Mouse (Mus musculus) MEL (cell line): ENCODE results near the gene Klf15. TPM values are rescaled to one million over a fixed set of nuclear protein-coding genes. Genes with fewer than 3 reads are reported as not detected.

Experiments
- DNase-seq: peaks from one replicate; pipeline ENCODE4 v3.0.0; 2011; ENCODE audit warnings: low read depth, low spot score
- H3K27ac ChIP-seq: 2 replicates; pipeline ENCODE4 v1.5.1; 2012; ENCODE audit warnings: low read depth, mild to moderate bottlenecking, control low read depth, low read length, moderate library complexity; ENCODE audit not compliant: control insufficient read depth
- H3K27me3 ChIP-seq, 2 experiments: fragments of 150-350 bp in 1 of 2; sonication (generic) in 1 of 2; 2 replicates each; pipeline ENCODE4 v1.6.1; 2012; ENCODE audit warnings: low read length in 2 of 2, mild to moderate bottlenecking in 2 of 2, improper control_type of control experiment in 1 of 2, moderate library complexity in 1 of 2; ENCODE audit not compliant: insufficient read depth in 2 of 2, control insufficient read depth in 1 of 2
- H3K36me3 ChIP-seq, 2 experiments: 2 replicates each; pipeline ENCODE4 v1.6.1; 2012 to 2014; ENCODE audit warnings: low read length in 2 of 2, improper control_type of control experiment in 1 of 2, inconsistent platforms in 1 of 2, mild to moderate bottlenecking in 1 of 2; ENCODE audit not compliant: insufficient read depth in 2 of 2, control insufficient read depth in 1 of 2
- H3K4me1 ChIP-seq, 2 experiments: fragments of 150-350 bp in 1 of 2; sonication (generic) in 1 of 2; 2 replicates each; pipeline ENCODE4 v1.6.1; 2012; ENCODE audit warnings: low read length in 2 of 2, improper control_type of control experiment in 1 of 2, mild to moderate bottlenecking in 1 of 2; ENCODE audit not compliant: insufficient read depth in 2 of 2, control insufficient read depth in 1 of 2
- H3K4me3 ChIP-seq, 2 experiments: fragments of 150-350 bp in 1 of 2; sonication (generic) in 1 of 2; 2 replicates each; pipeline ENCODE4 v1.5.1; 2012; ENCODE audit warnings: low read depth in 2 of 2, low read length in 2 of 2, mild to moderate bottlenecking in 2 of 2, moderate library complexity in 2 of 2, control low read depth in 1 of 2, improper control_type of control experiment in 1 of 2; ENCODE audit not compliant: control insufficient read depth in 1 of 2, insufficient read depth in 1 of 2
- H3K79me2 ChIP-seq: 2 replicates; pipeline ENCODE4 v1.6.1; 2012; ENCODE audit warnings: mild to moderate bottlenecking, low read length, moderate library complexity; ENCODE audit not compliant: control insufficient read depth, poor library complexity, insufficient read depth
- H3K9ac ChIP-seq: 2 replicates; pipeline ENCODE4 v1.6.1; 2012; ENCODE audit warnings: low read depth, mild to moderate bottlenecking, control low read depth, low read length, moderate library complexity; ENCODE audit not compliant: control insufficient read depth, poor library complexity, severe bottlenecking
- H3K9me3 ChIP-seq: fragments of 150-350 bp; sonication (generic); replicated peaks from 2 replicates; pipeline ENCODE4 v1.6.1; 2012; ENCODE audit warnings: mild to moderate bottlenecking, low read length, improper control_type of control experiment, moderate library complexity; ENCODE audit not compliant: insufficient read depth
- BHLHE40 ChIP-seq: IDR thresholded peaks from 2 replicates; pipeline ENCODE4 v1.6.1; 2012; ENCODE audit warnings: low read depth, mild to moderate bottlenecking, inconsistent platforms, low read length, improper control_type of control experiment, borderline replicate concordance
- CHD1 ChIP-seq: IDR thresholded peaks from 2 replicates; pipeline ENCODE4 v1.6.1; 2012; ENCODE audit warnings: low read depth, mild to moderate bottlenecking, inconsistent platforms, low read length, improper control_type of control experiment
- ELF1 ChIP-seq: IDR thresholded peaks from 2 replicates; pipeline ENCODE4 v1.6.1; 2014; ENCODE audit warnings: low read depth, mild to moderate bottlenecking, inconsistent platforms, low read length, improper control_type of control experiment, moderate library complexity
- EP300 ChIP-seq, 2 experiments: IDR thresholded peaks; 2 replicates each; pipeline ENCODE4 v1.6.1; 2011; ENCODE audit warnings: improper control_type of control experiment in 2 of 2, low read length in 2 of 2, low read depth in 1 of 2, mild to moderate bottlenecking in 1 of 2
- ETS1 ChIP-seq: IDR thresholded peaks from 2 replicates; pipeline ENCODE4 v1.6.1; 2012; ENCODE audit warnings: low read depth, mild to moderate bottlenecking, inconsistent platforms, low read length, improper control_type of control experiment, moderate library complexity
- GABPA ChIP-seq: IDR thresholded peaks from 2 replicates; pipeline ENCODE4 v1.6.1; 2012; ENCODE audit warnings: low read depth, mild to moderate bottlenecking, inconsistent platforms, low read length, improper control_type of control experiment, moderate library complexity
- HCFC1 ChIP-seq: IDR thresholded peaks from 2 replicates; pipeline ENCODE4 v1.6.1; 2012; ENCODE audit warnings: low read depth, mild to moderate bottlenecking, inconsistent platforms, low read length, improper control_type of control experiment, moderate library complexity
- JUND ChIP-seq: IDR thresholded peaks from 2 replicates; pipeline ENCODE4 v1.6.1; 2011; ENCODE audit warnings: low read depth, mild to moderate bottlenecking, improper control_type of control experiment, low read length
- KAT2A ChIP-seq: conservative IDR thresholded peaks from 2 replicates; pipeline ENCODE4 v1.6.1; 2012; ENCODE audit warnings: low read depth, low read length, improper control_type of control experiment, inconsistent platforms
- MAFK ChIP-seq: IDR thresholded peaks from 2 replicates; pipeline ENCODE4 v1.6.1; 2011; ENCODE audit warnings: low read depth, mild to moderate bottlenecking, low read length, improper control_type of control experiment, borderline replicate concordance
- MAZ ChIP-seq: IDR thresholded peaks from 2 replicates; pipeline ENCODE4 v1.6.1; 2012; ENCODE audit warnings: low read depth, mild to moderate bottlenecking, inconsistent platforms, low read length, improper control_type of control experiment
- MEF2A ChIP-seq: IDR thresholded peaks from 2 replicates; pipeline ENCODE4 v1.6.1; 2014; ENCODE audit warnings: low read depth, mild to moderate bottlenecking, inconsistent platforms, low read length, improper control_type of control experiment; ENCODE audit not compliant: poor library complexity, insufficient replicate concordance, severe bottlenecking; ENCODE audit errors: extremely low read depth
- MXI1 ChIP-seq: IDR thresholded peaks from 2 replicates; pipeline ENCODE4 v1.6.1; 2011; ENCODE audit warnings: mild to moderate bottlenecking, low read depth, low read length, improper control_type of control experiment
- MYB ChIP-seq: IDR thresholded peaks from 2 replicates; pipeline ENCODE4 v1.6.1; 2011; ENCODE audit warnings: mild to moderate bottlenecking, low read depth, low read length, improper control_type of control experiment
- MYC ChIP-seq: IDR thresholded peaks from 2 replicates; pipeline ENCODE4 v1.6.1; 2011; ENCODE audit warnings: low read depth, mild to moderate bottlenecking, low read length, improper control_type of control experiment, moderate library complexity
- NRF1 ChIP-seq: IDR thresholded peaks from 2 replicates; pipeline ENCODE4 v1.6.1; 2014; ENCODE audit warnings: low read depth, mild to moderate bottlenecking, inconsistent platforms, low read length, improper control_type of control experiment, moderate library complexity; ENCODE audit not compliant: poor library complexity, insufficient read depth, severe bottlenecking
- POLR2A ChIP-seq, 2 experiments: IDR thresholded peaks; 2 replicates each; pipeline ENCODE4 v1.6.1; 2011 to 2012; ENCODE audit warnings: low read length in 2 of 2, mild to moderate bottlenecking in 2 of 2, control low read depth in 1 of 2, improper control_type of control experiment in 1 of 2, low read depth in 1 of 2, moderate library complexity in 1 of 2; ENCODE audit not compliant: control insufficient read depth in 1 of 2, insufficient read depth in 1 of 2, poor library complexity in 1 of 2
- POLR2AphosphoS5 ChIP-seq: IDR thresholded peaks from 2 replicates; pipeline ENCODE4 v1.6.1; 2012; ENCODE audit warnings: low read depth, borderline replicate concordance, mild to moderate bottlenecking, inconsistent platforms, low read length, moderate library complexity, mixed read lengths
- RCOR1 ChIP-seq: IDR thresholded peaks from 2 replicates; pipeline ENCODE4 v1.6.1; 2012; ENCODE audit warnings: low read depth, mild to moderate bottlenecking, inconsistent platforms, low read length, improper control_type of control experiment
- TAL1 ChIP-seq: IDR thresholded peaks from 2 replicates; pipeline ENCODE4 v1.6.1; 2012; ENCODE audit warnings: mild to moderate bottlenecking, inconsistent platforms, low read length, moderate library complexity, mixed read lengths
- TCF12 ChIP-seq: IDR thresholded peaks from 2 replicates; pipeline ENCODE4 v1.6.1; 2014; ENCODE audit warnings: low read depth, mild to moderate bottlenecking, inconsistent platforms, low read length, improper control_type of control experiment, moderate library complexity
- USF2 ChIP-seq, 2 experiments: IDR thresholded peaks; 2 replicates each; pipeline ENCODE4 v1.6.1; 2011 to 2012; ENCODE audit warnings: improper control_type of control experiment in 2 of 2, low read length in 2 of 2, borderline replicate concordance in 1 of 2, inconsistent platforms in 1 of 2, low read depth in 1 of 2, mild to moderate bottlenecking in 1 of 2; ENCODE audit not compliant: insufficient read depth in 1 of 2
- ZNF384 ChIP-seq: IDR thresholded peaks from 2 replicates; pipeline ENCODE4 v1.6.1; 2012; ENCODE audit warnings: low read depth, mild to moderate bottlenecking, inconsistent platforms, low read length, improper control_type of control experiment
- polyA plus RNA-seq, 2 experiments: library from polyadenylated mRNA; stranded (reverse) in 1 of 2; unstranded in 1 of 2; fragments of >175 nt in 1 of 2; fragments of >200 nt in 1 of 2; gene quantifications; 2 replicates each; pipeline versions ENCODE4 v1.2.1 to v1.2.4; 2012; ENCODE audit warnings: low replicate concordance in 2 of 2, low read depth in 1 of 2; ENCODE audit not compliant: insufficient read length in 2 of 2, insufficient read depth in 1 of 2, missing spikeins in 1 of 2
- total RNA-seq: library from RNA; depleted of rRNA; stranded (reverse); fragments of 300-350 nt; gene quantifications from 2 replicates; pipeline ENCODE4 v1.2.3, GENCODE M21; 2012

Klf15 gene
- total and polyA plus RNA-seq, 3 experiments = not detected

DNA sequence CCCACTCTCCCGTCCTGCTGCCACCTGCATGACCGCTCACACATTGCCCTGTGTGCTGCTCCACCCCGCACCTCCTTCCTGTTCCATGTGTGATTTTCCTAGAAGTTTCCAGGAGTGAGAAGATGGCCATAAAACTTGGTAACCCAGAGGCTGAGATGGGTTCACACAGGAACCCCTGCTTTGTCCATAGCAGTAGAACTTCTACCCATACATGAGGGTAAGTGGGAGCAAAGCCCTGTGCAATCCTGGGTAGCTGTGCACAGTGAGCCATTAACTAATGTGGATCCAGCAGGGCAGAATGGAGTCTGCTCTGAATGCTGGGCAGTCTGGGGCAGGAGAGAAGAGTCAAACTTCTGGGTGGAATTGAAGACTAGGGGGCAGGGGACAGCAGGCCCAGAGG is 32.2 kb downstream of the Klf15 start:
- no peaks in the 10 kb centered on the region for H3K79me2 ChIP-seq
- peaks cover 0 to 4% of the 10 kb centered on the region in 2 experiments for H3K27me3 ChIP-seq
- no peaks in the 10 kb centered on the region for H3K9me3 ChIP-seq
- H3K36me3 ChIP-seq = no peaks in the 10 kb centered on the region
- H3K4me1 ChIP-seq = no peaks in the 10 kb centered on the region
- DNase-seq = no peak
- H3K27ac ChIP-seq = no peak overlapping the region
- H3K4me3 ChIP-seq = no peak overlapping the region
- TF ChIP-seq RCOR1 (no peak), ELF1 (no peak), ETS1 (no peak), MYB (no peak), CHD1 (no peak), POLR2AphosphoS5 (no peak), TCF12 (no peak), BHLHE40 (no peak), KAT2A (no peak), MYC (no peak), TAL1 (no peak), ZNF384 (no peak), JUND (no peak), GABPA (no peak), NRF1 (no peak), EP300 (IDR thresholded peaks at IDR 0.05; ENCODE audit: low read depth in 1 of 2, low read length in 2 of 2) (no peak), MAZ (no peak), POLR2A (IDR thresholded peaks at IDR 0.05; ENCODE audit: control insufficient read depth in 1 of 2, insufficient read depth in 1 of 2, low read depth in 1 of 2, low read length in 2 of 2, poor library complexity in 1 of 2) (no peak), MAFK (no peak)
- no peak overlapping the region for H3K9ac ChIP-seq

DNA sequence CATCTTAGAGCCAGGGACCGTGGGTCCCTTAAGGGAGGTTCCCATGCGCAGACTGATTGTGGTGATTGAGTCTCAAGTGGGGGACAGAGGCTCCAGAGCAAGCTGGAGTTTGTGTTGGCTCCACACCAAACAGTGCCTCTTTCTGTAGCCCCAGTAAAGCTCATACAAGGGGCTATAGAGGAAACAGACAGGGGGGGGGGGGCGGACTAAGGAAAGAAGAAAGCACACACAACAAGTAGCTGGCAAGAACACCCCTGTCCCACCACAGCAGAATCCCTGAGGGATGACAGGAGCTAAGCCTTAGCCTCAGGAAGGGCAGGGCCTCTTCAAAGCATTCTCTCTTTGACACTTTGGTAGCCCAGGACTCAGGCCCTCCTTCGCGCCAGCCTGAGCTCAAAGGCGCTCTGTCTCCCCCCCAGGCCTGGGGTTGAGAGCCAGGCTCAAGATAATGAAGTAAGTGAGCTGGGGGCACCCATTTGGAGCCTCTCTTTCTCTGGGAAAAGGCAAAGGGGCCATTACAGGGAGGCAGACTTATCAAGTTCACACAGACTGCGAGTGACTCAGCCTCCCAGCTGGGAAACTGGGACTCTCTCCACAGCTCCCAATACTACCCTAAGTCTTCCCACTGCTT is 33.0 kb downstream of the Klf15 start:
- peaks cover 0 to 4% of the 10 kb centered on the region in 2 experiments for H3K27me3 ChIP-seq

More for the DNA sequence above, 33.0 kb downstream of the Klf15 start:
- no peaks in the 10 kb centered on the region for H3K9me3 ChIP-seq
- no peaks in the 10 kb centered on the region for H3K4me1 ChIP-seq
- no peak overlapping the region for H3K9ac ChIP-seq
- H3K27ac ChIP-seq = no peak overlapping the region
- H3K36me3 ChIP-seq = no peaks in the 10 kb centered on the region
- H3K4me3 ChIP-seq = no peak overlapping the region
- DNase-seq = no peak
- TF ChIP-seq MXI1 (no peak), MAZ (no peak), USF2 (IDR thresholded peaks at IDR 0.05; ENCODE audit: borderline replicate concordance in 1 of 2, insufficient read depth in 1 of 2, low read depth in 1 of 2, low read length in 2 of 2) (no peak), MEF2A (no peak), NRF1 (no peak), HCFC1 (no peak), EP300 (IDR thresholded peaks at IDR 0.05; ENCODE audit: low read depth in 1 of 2, low read length in 2 of 2) (no peak), GABPA (no peak)
- H3K79me2 ChIP-seq = no peaks in the 10 kb centered on the region
